Mouse (Mus musculus) kidney, adult 18-20 months (tissue): Measurements from ENCODE around the gene Ltb4r1.

ENCODE experiments used
- DNase-seq: peaks from one replicate; pipeline ENCODE4 v3.0.0; 2021

Gene Ltb4r1

DNA sequence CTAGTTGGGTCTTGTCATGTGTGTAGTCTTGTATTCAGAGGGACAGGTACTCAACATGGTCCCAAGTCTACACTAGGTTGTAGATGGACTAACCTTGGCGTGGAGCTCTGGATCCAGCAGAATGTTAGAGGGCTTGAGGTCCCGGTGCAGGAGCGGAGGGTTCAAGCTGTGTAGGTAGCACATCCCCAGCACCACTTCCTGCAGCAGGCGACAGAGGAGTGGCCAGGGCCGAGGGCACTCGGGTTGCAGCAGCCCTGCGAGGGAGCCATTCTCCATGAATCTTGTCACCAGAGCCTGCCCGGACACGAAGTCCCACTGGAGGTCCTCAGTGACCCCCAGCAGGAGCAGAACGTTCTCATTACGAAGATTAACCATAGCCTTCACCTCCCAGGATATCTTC lies 22.0 kb downstream of the Ltb4r1 start:
- peak; percentile 1 for DNase-seq

DNA sequence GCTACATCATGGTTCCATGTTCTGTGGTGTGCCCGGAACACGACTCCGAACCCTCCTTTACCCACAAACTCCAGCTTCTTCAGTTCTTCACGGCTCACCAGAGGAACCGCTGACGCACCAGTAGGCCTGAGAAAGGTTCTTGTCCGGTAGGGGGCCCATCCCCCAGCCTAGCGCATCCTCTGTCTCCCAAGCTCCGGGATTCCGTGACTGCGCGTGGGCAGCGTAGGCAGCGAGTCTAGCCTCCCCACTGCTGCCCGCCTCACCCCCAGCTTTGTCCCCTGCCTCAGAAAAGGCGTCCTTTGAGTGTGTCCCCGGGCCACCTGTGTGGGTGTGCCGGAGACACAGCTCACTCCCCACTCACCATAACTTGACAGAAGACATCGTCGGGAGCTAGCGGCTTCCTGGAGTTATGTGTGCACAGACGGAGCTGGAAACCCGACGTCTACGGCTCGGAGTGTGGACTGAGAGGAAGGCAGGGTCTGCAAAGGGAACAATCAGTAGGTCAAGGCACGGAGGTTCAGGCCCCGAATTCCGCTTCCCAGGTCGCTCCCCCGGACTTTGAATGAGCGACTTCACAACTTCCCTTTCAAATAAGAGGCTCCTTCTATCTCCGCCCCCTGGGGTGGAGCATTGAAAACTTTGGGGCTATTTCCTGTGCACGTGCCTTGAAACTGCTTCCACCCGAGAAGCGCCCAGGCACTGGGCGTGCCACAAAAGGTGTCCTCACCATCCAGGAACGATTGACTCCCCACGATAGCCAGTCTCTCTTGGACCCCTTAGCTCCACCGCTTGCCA lies 22.7 kb downstream of the Ltb4r1 start, which contains the start of gene Ripk3:
Gene Ripk3 (minus strand): TSS at position 610 of the 795 bp plus-strand sequence.
- DNase-seq: peak; percentile 51

DNA sequence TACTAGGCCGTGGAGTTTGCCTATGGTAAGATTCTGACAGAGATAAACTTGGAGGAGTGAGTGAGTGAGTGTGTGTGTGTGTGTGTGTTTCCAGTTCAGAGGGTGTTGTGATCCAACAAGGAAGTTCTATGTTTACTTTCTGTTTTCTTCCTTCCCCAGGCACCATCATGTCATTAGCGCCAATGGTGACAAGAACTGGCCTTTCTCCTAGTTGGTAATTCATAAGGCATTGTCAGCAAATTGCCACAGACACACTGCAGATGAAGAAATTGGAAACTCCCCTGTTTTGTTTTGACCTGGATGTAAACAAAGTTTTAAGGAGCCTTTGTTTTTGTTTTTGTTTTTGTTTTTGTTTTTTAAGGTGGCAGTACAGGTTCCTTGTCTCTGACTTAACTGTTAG lies 27.7 kb downstream of the Ltb4r1 start:
- no peak for DNase-seq

DNA sequence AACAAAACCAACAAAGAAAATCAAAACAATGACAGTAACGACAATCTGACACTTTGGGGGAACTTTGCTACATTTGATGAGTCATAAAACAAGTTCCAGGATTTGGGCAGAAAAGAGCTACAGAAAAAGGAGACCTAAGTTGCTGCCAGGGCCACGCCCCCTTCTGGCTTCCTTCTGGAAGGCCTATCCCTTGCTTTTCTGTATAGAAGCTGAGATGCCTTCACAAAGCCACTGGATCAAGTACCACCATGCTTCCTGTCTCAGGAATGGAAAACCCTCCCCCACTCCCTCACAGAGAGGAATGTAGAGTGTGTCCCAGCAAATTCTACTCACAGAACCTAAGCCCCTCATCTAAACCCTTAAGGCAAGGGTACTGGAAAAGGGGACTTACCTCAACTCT lies 28.2 kb downstream of the Ltb4r1 start:
- DNase-seq: peak; percentile 2

DNA sequence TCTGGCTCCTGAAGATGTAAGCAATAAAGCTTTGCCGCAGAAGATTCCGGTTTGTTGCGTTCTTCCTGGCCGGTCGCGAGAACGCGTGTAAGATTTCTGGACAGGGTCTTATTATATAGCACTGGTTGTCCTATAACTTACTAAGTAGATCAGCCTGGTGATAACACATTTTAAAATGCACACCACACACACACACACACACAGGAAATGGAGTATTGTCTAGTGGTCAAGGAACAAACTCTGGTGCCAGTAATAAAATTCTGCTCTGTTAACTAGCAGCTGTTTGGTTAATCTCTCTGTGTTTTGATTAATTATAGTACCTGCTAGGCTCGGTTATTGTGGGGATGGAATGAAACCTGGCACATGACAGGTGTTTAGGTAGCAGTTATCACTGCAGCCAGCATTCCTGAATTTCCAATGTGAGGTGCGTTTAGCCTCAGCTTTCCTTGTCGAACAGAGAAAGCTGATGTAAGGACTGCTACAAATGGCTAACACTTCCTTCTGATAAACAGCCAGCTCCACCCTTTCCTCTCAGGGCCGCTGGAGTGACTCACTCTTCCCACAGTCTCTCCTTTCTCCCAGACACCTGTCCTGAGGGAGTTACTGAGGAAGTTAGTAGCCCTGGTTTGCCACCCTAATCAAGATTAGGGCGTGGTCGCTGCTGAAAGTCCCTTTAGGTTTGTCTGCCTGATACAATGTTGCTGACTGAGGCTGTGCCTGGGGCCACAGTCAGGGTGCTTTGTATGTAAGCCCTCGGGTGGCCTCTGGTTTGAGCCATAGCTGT lies 29.8 kb downstream of the Ltb4r1 start:
- DNase-seq: peak; percentile 1

DNA sequence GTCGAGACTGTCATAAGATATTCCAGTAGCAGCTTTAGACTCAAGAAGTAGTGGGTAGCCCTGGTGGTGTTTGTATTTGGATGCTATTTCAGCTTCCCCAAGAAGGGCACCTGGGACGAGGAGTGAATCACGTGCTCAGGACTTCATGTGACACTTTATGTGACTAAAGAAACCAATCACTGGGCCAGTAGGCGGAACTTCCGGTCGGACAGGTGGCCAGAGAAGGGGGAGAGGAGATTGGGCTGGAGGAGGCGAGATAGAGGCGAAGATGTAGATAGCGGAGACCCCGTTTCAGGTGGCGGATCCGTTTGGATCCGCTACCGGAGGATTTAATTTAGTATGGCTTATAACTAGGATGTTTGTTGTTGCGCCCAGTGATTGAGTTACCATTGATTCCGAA lies 49.1 kb downstream of the Ltb4r1 start:
- peak; percentile 77 for DNase-seq

DNA sequence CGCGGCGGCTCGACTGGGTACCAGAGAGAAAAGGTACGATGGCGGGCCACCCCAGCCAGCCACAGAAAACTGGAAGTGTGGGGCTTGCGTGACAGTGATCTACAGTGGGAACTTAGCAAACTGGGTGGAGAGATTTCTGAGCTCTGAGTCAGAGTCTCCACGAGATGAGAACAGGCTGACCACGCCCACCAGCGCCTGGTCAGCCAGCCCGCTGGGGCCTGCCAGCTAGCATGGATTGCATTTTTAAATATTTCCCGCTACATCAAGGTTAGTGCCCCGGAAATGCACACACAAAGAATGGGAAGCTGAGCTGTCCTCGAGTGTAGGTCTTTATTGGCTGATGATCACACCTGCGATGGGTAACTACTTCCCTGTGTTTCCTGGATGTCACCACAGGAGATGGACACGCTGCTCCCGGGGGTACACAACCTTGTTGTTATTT lies 49.6 kb downstream of the Ltb4r1 start:
- DNase-seq: peak; percentile 66
